Mouse (Mus musculus) ovary, postnatal 14 days (tissue): ENCODE data around the gene Psme2.
A peak's percentile ranks its signal among the peaks of the same experiment; 100 is the strongest.

Source experiments
- DNase-seq: peaks from one replicate; pipeline ENCODE4 v3.0.0; 2022; ENCODE audit warnings: low spot score

The Psme2 gene

DNA sequence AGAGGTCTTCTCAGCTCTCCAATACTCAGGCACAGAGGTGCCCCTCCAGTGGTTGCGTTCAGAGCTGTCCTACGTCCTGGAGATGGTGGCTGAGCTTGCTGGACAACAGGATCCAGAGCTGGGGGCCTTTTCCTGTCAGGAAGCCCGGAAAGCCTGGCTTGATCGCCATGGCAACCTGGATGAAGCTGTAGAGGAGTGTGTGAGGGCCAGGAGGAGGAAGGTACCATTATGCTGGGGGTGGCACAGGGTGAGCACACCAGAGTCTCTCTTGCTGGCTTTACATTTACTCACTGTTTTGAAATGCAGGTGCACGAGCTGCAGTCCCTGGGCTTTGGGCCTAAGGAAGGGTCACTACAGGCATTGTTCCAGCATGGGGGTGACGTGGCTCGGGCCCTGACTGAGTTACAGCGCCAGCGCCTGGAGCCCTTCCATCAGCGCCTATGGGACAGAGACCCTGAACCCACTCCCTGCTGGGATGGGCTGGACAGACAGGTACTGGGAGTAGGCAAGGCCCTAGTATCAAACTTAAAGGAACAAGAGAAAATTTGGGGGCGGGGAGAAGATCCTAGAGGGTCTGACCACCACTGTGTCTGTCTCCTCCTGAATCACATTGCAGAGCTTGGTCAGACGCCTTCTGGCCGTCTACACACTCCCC is 5.2 kb upstream of the Psme2 start:
- DNase-seq, result no peak

DNA sequence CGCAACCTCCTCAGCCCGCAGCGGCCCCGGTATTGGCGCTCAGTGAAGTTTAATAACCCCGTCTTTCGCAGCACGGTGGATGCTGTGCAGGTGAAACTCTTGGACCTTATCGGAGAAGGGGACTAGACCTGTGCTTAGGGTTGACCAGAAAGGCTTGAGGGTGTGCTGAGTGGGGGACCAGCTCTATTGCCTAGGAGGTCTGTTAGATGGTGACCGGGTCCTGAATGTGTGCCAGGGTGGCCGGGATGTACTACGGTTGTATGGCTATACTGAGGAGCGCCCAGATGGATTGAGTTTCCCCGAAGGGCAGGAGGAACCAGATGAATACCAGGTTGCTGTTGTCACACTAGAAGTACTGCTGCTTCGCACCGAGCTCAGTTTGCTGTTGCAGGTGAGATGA is 1.3 kb upstream of the Psme2 start:
- DNase-seq, result no peak

DNA sequence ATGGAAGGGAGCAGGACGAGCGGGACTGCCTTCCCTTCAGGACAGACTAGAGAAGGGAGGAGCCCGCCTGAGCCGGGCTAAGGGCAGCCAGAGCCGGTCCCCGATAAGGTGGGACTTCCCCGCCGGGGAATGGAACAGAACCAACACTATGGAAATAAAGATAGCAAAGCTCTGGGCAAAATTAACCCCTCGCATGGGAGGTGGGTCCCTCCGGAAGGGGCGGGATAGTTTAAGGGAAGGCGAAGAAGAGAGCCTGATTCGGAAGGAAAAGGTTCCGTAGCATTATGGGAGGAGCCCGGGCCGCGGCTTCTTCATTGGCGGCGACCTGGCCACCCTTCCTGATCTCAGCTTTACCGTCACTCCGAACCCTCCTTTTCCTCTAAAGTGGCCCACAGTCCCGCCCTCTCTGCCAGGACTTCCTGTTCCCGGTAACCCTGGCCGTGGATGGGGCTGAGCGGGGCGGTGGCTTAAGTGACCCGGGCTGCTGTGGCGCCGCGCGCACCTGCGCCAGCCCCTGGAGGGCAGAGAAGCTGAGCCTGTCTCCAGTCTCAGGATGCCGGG is 498 bp upstream of the Psme2 start, which contains the start of gene Rnf31:
Gene Rnf31 (plus strand): TSS at position 378 of the 561 bp plus-strand sequence.
- DNase-seq, result peak; percentile 85

DNA sequence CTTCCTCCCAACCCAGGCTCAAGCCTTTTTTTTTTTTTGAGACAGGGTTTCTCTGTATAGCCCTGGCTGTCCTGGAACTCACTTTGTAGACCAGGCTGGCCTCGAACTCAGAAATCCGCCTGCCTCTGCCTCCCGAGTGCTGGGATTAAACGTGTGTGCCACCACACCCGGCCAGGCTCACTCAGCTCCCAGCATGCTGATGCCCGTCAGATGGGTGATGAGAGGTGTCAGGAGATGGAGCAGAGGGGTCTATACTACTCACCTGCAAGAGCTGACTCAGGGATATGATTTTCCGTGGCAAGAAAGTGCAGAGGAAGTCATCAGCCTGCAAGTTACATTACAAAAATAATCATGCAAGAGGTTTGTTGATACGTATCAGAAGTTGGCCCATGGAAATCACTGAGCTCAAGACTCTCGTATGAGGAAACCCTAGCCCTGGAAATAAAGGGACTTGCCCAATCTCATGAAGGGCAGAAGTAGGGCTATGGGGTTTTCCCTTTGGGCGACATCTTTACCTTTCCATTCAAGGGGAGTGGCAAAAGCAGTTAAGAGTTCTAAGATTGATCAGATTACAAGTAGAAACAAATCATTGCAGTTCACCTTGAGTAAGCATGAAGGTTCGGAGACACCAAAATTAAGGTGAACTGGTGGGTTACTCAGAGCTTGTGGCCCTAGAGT is 1.0 kb downstream of the Psme2 start:
- no peak for DNase-seq

DNA sequence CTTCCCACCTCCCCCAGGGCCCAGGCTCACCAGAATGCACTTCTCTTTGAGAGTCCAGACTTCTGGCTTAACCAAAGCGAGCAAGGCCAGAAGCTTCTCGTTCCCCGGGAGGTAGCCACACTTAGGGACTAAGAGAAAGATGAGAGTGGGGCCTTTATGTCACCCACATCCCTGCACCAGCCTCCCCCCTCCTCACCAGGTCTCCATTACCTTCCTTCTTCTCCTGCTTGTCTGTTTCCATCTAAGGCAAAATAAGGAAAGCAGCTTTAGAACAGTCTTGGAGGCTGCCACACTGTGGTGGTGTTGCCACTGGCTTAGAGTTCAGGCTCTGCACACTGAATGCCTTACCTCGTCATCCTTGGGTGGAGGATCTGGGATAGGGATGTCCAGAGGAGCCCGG is 1.6 kb downstream of the Psme2 start:
- DNase-seq, result no peak

DNA sequence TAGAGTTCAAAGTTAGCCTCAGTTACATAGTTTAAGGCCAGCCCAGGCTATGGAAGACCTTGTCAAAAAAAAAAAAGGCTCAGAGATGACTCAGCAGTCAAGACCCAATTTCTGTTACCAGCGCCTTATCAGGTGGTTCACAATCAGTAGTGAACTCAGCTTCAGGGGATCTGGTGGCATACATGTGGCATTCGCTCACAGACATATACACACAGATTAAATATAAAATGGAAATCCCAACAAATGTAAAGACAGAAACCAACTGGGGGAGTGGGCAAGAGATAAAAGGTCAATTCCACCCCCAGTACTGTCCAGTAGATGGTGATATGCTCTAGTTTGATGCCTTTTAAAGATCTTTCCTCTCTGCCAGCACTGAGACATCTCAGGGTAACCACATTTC is 4.8 kb downstream of the Psme2 start:
- DNase-seq, result no peak

DNA sequence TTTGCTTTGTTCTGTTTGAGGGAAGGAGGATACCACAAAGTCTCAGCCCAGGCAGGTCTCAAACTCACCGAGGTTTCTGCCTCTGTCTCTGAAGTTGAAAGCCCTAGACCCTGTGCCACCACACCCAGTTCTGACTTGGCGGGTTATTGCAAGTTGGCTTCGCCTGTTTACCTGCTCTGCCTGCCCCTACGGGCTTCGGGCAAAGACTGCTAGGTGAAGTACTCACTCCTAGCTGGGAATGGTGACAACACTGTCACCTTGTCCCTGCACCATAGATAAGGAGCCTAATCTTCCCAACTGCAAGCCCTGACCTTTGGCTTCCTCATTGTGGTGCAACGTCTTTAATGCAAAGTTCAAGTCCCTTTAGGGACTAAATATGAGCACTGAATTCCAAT is 5.3 kb downstream of the Psme2 start:
- no peak for DNase-seq

DNA sequence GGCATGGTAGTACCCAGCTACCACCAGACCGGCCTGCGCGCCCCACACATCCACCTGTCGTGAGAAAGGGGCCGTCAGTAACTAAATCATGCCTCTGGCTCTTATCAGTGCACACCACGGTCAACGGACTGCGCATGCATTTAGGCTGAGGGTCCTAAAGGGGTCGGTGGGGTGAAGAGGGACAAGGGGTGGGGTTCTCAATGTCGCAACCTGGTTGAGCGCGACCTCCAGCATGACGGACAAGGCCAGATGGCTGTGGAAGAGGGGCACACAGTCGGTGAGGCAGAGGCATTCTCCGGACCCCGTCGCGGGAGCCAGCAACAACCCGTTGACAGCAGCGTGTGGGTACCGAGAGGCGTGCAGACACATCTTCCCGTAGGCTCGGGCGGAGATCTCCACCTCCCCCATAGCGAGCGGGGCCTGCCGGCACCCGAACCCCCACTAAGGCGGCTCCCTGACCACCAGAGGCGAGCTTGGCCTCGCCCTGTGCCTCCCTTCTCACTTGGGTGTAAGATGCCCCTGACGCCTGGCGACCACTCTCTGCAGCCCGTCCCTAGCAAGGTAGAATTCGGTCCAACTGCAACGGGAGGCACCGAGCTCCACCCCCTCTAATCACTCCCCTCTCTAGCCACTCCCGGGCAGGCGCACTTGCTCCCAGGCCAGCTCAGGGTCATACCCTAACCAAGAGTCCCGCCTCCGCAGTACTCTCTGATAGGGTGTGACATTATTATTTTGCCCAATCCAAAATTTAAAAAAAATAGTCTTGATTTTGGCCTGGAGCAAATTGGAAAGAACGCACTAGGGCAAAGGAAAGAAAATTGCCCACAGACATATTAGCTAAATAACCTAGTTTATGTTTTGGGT is 6.0 kb downstream of the Psme2 start, which contains the start of gene Emc9:
Gene Emc9 (minus strand): TSS at position 601 of the 864 bp plus-strand sequence.
- peak; percentile 52 for DNase-seq

DNA sequence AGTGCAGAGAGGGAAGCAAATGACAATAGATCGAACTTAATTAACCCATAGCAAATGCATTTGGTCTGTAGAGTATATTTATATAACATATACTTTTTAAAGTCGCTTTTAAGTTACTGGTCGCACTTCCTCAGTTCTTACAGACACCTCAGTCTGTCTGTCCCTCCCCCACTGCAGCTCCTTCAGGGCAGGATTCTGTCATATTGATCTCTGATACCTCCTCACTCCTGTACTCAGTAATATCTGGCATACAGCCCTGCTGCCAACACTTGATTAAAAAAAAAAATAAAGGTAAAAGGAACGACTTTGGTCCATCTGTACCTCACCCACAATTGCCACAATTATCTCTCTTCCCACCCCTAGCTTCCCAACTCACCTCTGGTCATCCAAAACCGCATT is 6.6 kb downstream of the Psme2 start:
- DNase-seq, result no peak

DNA sequence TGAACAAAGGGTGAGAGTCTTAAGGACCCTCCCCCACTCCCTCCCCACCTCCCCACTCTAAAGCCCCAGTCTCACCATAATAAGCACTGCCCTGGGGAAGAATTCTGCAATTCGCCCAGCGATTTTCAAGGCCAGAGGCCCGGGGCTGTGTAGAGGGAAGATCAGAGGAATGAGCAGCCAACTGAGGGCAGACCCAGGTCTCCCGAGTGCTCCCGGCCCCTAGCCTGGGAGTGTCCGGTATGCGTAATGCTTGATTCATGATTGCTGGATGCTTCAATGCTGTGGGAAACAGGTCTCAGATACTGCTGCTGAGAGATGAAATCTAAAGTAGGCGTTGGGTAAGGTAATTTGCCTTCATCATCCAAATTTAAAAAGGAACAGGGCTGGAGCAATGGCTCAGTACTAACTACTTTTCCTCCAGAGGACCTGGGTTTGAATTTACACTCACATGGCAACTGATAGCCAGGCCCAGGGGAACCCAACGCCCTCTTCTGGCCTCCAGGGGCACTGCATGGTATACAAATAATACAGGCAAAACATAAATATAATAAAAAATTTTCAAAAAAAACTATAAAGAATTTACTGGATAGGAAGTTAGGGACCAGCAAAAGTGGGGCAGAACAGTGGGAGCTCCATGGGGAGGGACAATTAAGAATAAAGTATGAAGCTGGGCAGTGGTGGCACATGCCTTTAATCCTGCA is 8.8 kb downstream of the Psme2 start:
- DNase-seq, result no peak

DNA sequence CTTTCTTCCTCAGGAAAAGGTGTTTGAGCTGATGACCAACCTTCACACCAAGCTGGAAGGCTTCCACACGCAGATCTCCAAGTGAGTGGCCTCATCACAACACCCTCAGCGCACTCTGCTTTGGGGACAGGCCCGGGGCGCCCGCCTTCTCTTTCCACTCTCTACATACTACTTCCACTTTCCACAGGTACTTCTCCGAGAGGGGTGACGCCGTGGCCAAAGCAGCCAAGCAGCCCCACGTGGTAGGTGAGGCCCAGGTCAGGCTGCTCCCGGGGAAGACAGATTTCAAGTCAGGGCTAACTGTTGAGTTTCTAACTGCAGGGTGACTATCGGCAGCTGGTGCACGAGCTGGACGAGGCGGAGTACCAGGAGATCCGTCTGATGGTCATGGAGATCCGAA is 10.2 kb downstream of the Psme2 start:
- no peak for DNase-seq

DNA sequence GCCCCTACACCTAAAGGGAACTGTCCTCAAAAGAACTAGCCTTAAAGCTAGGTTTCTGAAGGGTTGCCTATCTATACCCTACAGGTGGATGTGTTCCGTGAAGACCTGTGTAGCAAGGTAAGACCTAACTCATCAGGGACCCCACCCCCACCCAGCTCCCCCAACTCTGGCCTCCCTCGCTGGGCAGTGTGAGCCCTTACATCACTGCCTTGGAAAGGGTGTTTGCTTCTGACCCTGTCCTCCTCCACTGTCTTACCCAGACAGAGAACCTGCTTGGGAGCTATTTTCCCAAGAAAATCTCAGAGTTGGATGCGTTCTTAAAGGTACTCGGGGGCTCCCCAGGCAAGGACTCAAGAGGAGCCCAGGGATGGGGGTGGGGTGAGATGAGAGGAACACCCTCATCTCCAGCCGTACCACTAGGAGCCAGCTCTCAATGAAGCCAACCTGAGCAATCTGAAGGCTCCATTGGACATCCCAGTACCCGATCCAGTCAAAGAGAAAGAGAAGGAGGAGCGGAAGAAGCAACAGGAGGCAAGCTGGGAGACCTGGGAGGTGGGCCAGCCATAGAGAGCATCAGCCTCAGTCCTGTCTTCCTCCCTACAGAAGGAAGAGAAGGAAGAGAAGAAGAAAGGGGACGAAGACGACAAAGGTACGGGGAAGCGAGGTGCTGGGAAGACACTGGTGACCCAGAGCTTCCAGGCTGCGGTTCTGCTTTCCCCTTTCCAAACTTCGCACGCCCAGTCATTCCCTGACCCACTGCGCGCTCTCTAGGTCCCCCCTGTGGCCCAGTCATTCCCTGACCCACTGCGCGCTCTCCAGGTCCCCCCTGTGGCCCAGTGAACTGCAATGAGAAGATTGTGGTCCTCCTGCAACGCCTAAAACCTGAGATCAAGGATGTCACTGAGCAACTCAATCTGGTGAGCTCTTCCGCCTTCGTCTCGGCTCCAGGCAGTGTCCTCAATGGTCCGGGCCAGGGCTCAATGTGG is 11.1 kb downstream of the Psme2 start:
- DNase-seq, result no peak

DNA sequence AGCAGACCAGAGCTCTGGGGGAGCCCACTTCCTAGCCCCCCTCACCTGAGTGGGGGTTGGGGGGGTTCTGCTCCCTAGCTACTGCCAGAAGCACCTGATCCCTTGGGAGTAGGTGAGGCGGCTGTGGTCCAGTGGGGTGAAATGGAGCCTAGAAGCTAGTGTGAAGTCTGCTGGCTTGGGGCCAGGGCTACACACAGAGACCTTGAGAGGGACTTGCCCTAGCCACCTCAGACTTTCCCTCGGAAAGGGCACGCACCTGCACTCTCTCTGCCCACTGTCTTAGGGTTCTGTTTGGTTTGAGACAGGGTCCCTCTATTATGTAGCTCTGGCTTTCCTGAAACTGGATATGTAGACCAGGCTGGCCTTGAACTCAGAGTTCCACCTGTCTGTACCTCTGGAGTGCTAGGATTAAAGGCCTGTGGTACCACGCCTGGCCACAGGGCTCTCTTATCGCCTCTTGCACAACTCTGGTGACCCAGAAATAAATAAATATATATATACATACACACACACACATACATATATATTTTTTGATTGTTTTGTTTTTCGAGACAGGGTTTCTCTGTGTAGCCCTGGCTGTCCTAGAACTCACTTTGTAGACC is 12.1 kb downstream of the Psme2 start:
- no peak for DNase-seq

DNA sequence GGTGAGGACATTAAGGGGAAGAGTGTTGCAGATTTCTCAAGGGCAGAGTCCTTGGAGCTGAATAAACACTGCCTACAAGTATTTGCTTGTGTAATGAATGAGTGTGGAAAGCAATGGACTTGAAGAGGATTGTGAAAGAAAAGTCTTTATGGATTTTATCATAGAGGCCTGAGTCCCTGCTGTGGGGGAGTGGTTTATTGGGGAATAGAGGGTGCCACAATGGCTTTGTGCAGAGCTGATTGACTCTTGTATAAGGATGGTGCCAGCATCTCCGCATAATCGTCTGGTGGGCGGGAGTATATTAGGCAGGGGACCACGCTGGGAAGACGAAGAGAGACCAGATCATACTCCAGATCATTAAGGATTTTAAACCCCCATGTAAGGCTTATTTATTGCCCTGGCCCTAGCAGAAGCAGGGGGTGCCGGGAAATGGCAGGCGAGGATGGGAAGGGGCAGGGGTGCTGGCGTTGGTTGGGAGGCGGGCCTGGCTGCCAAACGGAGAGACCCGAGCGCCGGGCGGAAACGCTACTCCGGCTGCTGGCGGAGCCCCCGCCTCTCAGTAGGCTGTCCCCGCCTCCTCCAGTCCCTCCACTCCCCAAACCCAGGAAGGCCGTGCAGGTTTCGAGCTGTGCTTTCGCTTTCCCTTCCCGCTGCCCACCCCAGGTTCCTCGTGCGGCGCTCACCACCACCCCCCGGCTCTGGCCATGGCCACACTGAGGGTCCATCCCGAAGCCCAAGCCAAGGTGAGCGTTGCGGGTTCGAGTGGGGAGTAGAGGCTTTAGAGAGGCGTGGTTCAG is 12.8 kb downstream of the Psme2 start, which contains the start of gene Psme1:
Gene Psme1 (plus strand): TSS at position 253 of the 797 bp plus-strand sequence.
- DNase-seq, result peak; percentile 76

DNA sequence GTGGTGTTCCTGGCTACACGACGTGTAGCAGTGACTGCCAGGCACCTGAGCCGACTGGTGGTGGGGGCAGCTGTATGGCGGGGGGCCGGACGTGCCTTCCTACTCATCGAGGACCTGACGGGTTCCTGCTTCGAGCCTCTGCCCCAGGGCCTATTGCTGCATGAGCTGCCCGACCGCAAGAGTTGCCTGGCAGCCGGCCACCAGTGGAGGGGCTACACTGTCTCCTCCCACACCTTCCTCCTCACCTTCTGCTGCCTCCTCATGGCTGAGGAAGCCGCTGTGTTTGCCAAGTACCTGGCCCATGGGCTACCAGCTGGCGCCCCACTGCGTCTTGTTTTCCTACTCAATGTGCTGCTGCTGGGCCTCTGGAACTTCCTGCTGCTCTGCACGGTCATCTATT is 14.5 kb downstream of the Psme2 start:
- no peak for DNase-seq

DNA sequence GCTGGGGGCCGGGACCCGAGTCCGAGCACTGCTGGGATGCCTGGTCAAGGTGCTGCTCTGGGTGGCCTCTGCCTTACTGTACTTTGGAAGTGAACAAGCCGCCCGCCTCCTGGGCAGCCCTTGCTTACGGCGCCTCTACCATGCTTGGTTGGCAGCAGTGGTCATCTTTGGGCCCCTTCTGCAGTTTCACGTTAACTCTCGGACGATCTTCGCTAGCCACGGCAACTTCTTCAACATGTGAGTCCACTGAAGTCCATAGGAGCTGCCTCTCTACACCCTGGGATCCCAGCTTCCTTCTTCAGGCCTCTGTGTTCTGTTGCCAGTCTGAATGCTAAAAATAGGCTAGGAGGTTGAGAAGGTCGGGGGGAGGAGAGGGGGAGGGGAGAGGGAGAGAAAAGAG is 15.2 kb downstream of the Psme2 start:
- no peak for DNase-seq

DNA sequence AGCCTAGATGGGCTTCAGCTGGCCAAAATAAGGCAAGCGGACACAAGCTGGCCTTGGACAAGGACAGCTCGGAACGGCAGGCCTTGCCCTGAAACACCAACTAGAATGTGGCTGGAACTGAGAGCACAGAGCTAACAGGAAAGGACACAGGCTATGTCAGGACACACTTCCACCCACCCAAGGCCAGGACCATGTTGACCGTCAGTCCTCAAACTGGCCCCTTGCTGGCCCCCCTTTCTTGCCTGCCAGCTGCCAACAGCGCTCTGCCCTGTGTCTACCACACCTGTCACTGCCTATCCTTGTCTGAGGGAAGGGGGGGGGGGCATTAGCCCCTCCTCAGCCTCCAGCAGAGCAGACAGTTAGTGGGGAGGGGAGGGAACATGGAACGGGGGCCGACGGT is 15.6 kb downstream of the Psme2 start, which contains the start of gene Fitm1:
Gene Fitm1 (plus strand): TSS at position 316 of the 400 bp plus-strand sequence.
- DNase-seq, result no peak

DNA sequence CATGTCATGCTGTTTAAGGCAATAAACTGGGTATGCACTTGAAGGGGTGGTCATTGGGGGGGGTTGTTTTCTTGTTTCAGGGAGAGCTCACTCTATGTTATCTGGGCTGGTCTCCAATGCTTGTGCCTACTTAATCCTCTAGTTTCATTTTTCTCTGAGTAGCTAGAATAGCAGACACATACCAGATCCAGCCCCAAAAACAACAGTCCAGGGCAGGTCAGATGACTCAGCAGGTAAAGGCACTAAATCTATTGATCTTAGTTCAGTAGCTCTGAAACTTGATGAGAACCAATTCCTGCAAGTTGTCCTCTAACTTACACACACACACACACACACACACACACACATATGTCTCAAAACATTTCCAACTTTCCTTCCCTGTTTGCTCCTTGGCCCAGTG is 19.2 kb downstream of the Psme2 start:
- no peak for DNase-seq

DNA sequence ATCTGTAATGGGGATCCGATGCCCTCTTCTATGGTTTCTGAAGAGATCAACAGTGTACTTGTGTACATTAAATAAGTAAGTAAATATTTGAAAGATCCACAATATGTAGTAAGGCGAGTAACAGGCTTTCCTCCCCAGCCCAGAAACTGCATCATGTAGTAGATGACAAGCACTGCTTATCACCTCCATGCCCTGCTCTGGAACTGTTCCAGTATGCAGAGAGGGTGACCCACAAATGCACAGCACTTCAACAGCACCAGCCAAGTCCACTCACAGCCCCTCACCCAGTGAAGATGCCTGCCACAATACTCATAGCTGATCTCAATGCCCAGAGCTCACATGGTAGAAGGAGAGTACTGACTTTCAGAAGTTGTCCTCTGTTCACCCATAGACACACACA is 20.3 kb downstream of the Psme2 start:
- no peak for DNase-seq
